Mouse (Mus musculus) kidney, embryonic 14.5 days (tissue): Measurements from ENCODE around the gene Xrra1. TPM values are rescaled to one million over a fixed set of nuclear protein-coding genes. Genes with fewer than 3 reads are reported as not detected.

Experiments used
- ATAC-seq: fragments of 200-750 bp; cut with Nextera tagmentation; 2 replicates; pipeline ENCODE4 v1.8.0; 2017; ENCODE audit warnings: moderate number of reproducible peaks, mild to moderate bottlenecking, moderate TSS enrichment, moderate library complexity; ENCODE audit not compliant: low FRiP score, low TSS enrichment
- H3K27ac ChIP-seq: fragments of 300-500 bp; sonication (generic); 2 replicates; pipeline ENCODE4 v1.5.1; 2014; ENCODE audit warnings: low read depth, mild to moderate bottlenecking, low read length, moderate library complexity, mixed read lengths
- H3K27me3 ChIP-seq: fragments of 300-500 bp; sonication (generic); 2 replicates; pipeline ENCODE4 v1.6.1; 2014; ENCODE audit warnings: mild to moderate bottlenecking, low read length; ENCODE audit not compliant: control insufficient read depth, insufficient read depth
- H3K36me3 ChIP-seq: fragments of 300-500 bp; sonication (generic); 2 replicates; pipeline ENCODE4 v1.6.1; 2014; ENCODE audit warnings: low read length, mixed read lengths; ENCODE audit not compliant: control insufficient read depth, insufficient read depth
- H3K4me1 ChIP-seq: fragments of 300-500 bp; sonication (generic); 2 replicates; pipeline ENCODE4 v1.6.1; 2014; ENCODE audit warnings: low read length, mixed read lengths; ENCODE audit not compliant: control insufficient read depth, insufficient read depth
- H3K4me2 ChIP-seq: fragments of 300-500 bp; sonication (generic); replicated peaks from 2 replicates; pipeline ENCODE4 v1.6.1; 2014; ENCODE audit warnings: low read depth, mild to moderate bottlenecking, low read length
- H3K4me3 ChIP-seq: fragments of 300-500 bp; sonication (generic); 2 replicates; pipeline ENCODE4 v1.5.1; 2014; ENCODE audit warnings: mild to moderate bottlenecking, low read length
- H3K9ac ChIP-seq: fragments of 300-500 bp; sonication (generic); 2 replicates; pipeline ENCODE4 v1.6.1; 2014; ENCODE audit warnings: low read depth, mild to moderate bottlenecking, low read length, moderate library complexity
- H3K9me3 ChIP-seq: fragments of 300-500 bp; sonication (generic); 2 replicates; pipeline ENCODE4 v1.6.1; 2016; ENCODE audit warnings: low read length; ENCODE audit not compliant: control insufficient read depth
- WGBS: fragments of 180-500 bp; shearing (Covaris S2); extraction: QIAGEN DNeasy Blood & Tissue Kit; methylation state at CpG from one replicate; pipeline ENCODE4 v1.1.7; 2014; 5-methylcytosine and 5-hydroxymethylcytosine counted together
- polyA plus RNA-seq: library from polyadenylated mRNA; unstranded; fragments of >200 nt; fragmentation: Nextera tagmentation; extraction: Ambion mirVana; gene quantifications from 2 replicates; pipeline ENCODE4 v1.2.1, GENCODE M21; 2014

Xrra1 gene
- polyA plus RNA-seq, 1 experiment from 2014 or later: 0.47 TPM

DNA sequence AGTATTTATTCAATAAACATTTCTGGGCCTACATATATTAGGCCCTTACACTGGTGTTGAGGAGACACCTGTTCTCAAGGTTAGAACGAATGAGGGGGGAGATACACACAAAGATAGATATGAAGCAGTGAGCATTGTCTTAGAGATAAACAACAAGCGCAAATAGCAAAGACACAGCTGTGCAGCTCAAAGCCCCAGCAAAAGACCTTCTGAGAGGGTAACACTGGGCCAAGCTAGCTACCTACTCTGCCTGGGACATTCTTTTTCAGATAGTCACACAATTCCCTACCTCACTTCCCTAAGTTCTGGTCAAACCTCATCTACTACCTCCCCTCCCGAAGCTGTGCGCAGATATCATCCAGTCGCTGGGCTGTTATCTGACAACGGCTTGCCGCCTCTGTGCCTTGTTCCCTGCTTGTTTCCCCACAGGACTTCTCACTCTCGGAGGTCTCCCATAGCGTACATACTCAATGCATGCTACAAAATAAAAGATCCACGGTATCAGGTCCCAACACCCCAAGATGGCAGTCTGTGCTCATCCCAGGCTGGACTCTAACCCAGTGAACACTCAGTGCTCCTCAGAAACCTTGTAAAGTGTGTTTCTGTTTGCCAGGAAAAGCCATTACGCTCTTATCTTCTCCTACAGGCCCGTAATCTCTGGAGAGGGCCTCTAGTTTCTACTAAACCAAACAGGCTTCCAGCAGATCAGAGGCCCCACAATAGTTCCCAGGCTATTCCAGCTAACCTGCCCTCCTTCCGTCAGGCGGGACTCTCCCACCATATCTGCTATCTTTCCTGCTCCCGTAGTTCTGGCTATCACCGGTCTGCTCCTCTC lies 34.0 kb upstream of the Xrra1 start:
- ATAC-seq: no peak
- H3K4me3 ChIP-seq: no peak overlapping the region
- no peaks in the 10 kb centered on the region for H3K9me3 ChIP-seq
- H3K27ac ChIP-seq: no peak overlapping the region
- H3K4me2 ChIP-seq: no peak overlapping the region
- WGBS: 91% methylated on average over 16 of the region's 16 CpGs
- no peak overlapping the region for H3K9ac ChIP-seq
- no peaks in the 10 kb centered on the region for H3K36me3 ChIP-seq
- H3K27me3 ChIP-seq: no peaks in the 10 kb centered on the region
- H3K4me1 ChIP-seq: peaks cover 4% of the 10 kb centered on the region; the same call in 1 of the 2 replicates

- Histone ChIP-seq H3K27me3 (no peaks in the 10 kb centered on the region), H3K36me3 (no peaks in the 10 kb centered on the region), H3K4me2 (no peak overlapping the region), H3K9me3 (no peaks in the 10 kb centered on the region), H3K27ac (no peak overlapping the region), H3K4me1 (peaks cover 4% of the 10 kb centered on the region; the same call in 1 of the 2 replicates), H3K4me3 (no peak overlapping the region), H3K9ac (no peak overlapping the region)
- ATAC-seq: no peak
- 87% methylated on average over 9 of the region's 9 CpGs for WGBS
Measured at GRCm38 (mm10) chr7:99825511-99825910, 33.4 kb upstream of the Xrra1 start.

- no peak overlapping the region for H3K27ac ChIP-seq
- 62% methylated on average over 6 of the region's 6 CpGs for WGBS
- peaks cover 4% of the 10 kb centered on the region; the same call in 1 of the 2 replicates for H3K4me1 ChIP-seq
- H3K9ac ChIP-seq: no peak overlapping the region
- no peaks in the 10 kb centered on the region for H3K36me3 ChIP-seq
- H3K4me2 ChIP-seq: no peak overlapping the region
- H3K27me3 ChIP-seq: no peaks in the 10 kb centered on the region
- no peak for ATAC-seq
- no peaks in the 10 kb centered on the region for H3K9me3 ChIP-seq
- no peak overlapping the region for H3K4me3 ChIP-seq
Measured at GRCm38 (mm10) chr7:99826096-99826495, 32.8 kb upstream of the Xrra1 start.

- H3K4me2 ChIP-seq: peak within 1 kb of the TSS; percentile 49
- no peaks in the 10 kb centered on the region for H3K27me3 ChIP-seq
- no peaks in the 10 kb centered on the region for H3K9me3 ChIP-seq
- no peaks in the 10 kb centered on the region for H3K36me3 ChIP-seq
- H3K9ac ChIP-seq: peak within 1 kb of the TSS; percentile 59; the same call in 1 of the 2 replicates
- ATAC-seq: peak; percentile 99
- H3K27ac ChIP-seq: peak within 1 kb of the TSS; percentile 78; the same call in 1 of the 2 replicates
- H3K4me3 ChIP-seq: peak within 1 kb of the TSS; percentile 55
- peaks cover 4% of the 10 kb centered on the region; the same call in 1 of the 2 replicates for H3K4me1 ChIP-seq
- WGBS: under 1% methylated on average over 26 of the region's 26 CpGs
Measured at GRCm38 (mm10) chr7:99828083-99828570, 30.8 kb upstream of the Xrra1 start, which contains the start of gene Neu3. TSS of gene Neu3 (minus strand) at chr7:99828417.

- H3K4me3 ChIP-seq: no peak overlapping the region
- no peak overlapping the region for H3K4me2 ChIP-seq
- H3K27me3 ChIP-seq: no peaks in the 10 kb centered on the region
- no peaks in the 10 kb centered on the region for H3K9me3 ChIP-seq
- peaks cover 19% of the 10 kb centered on the region for H3K36me3 ChIP-seq
- no peak overlapping the region for H3K27ac ChIP-seq
- no peak for ATAC-seq
- 84% methylated on average over 5 of the region's 5 CpGs for WGBS
- no peak overlapping the region for H3K9ac ChIP-seq
- H3K4me1 ChIP-seq: peaks cover 7% of the 10 kb centered on the region; the same call in 1 of the 2 replicates
Measured at GRCm38 (mm10) chr7:99833115-99833845, 25.6 kb upstream of the Xrra1 start.

- no peak overlapping the region for H3K27ac ChIP-seq
- no peak overlapping the region for H3K4me2 ChIP-seq
- H3K9me3 ChIP-seq: no peaks in the 10 kb centered on the region
- H3K36me3 ChIP-seq: peaks cover 24% of the 10 kb centered on the region
- no peaks in the 10 kb centered on the region for H3K27me3 ChIP-seq
- H3K9ac ChIP-seq: no peak overlapping the region
- WGBS: 87% methylated on average over 2 of the region's 2 CpGs
- 0 out of 2 replicates have a peak, but pooled peaks cover 3% of the 10 kb centered on the region for H3K4me1 ChIP-seq
- no peak overlapping the region for H3K4me3 ChIP-seq
- ATAC-seq: no peak
Measured at GRCm38 (mm10) chr7:99833846-99834222, 25.1 kb upstream of the Xrra1 start.

GRCm38 (mm10) chr7:99834314-99834853 lies 24.5 kb upstream of the Xrra1 start:
- H3K9me3 ChIP-seq: no peaks in the 10 kb centered on the region

DNA sequence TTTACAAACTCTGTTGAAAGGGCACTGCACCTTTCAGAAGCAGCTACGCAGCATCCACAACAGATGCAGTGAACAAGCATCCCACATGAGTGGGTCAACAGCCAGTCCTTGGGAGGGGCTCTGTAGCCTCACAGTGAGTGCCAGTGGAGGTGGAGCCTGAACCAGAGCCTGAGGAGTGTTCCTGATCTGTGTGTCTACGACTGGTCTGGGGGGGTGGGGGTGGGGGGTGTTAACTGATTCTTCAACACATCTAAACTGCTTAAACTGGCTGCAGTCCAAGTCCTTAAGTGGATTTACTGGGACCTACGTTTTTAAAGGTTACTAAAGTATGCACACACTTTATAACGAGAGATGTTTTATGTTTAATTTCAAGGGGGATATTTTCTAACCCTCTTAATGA lies 22.1 kb upstream of the Xrra1 start:
- H3K9ac ChIP-seq: no peak overlapping the region
- no peak for ATAC-seq
- H3K9me3 ChIP-seq: no peaks in the 10 kb centered on the region
- WGBS: 67% methylated on average over 4 of the region's 4 CpGs
- 0 out of 2 replicates have a peak, but pooled peaks cover 3% of the 10 kb centered on the region for H3K4me1 ChIP-seq
- no peak overlapping the region for H3K4me3 ChIP-seq
- H3K27ac ChIP-seq: no peak overlapping the region
- no peak overlapping the region for H3K4me2 ChIP-seq
- no peaks in the 10 kb centered on the region for H3K27me3 ChIP-seq
- H3K36me3 ChIP-seq: peaks cover 52% of the 10 kb centered on the region

More at GRCm38 (mm10) chr7:99834314-99834853, 24.5 kb upstream of the Xrra1 start:
- H3K4me2 ChIP-seq: no peak overlapping the region
- peaks cover 30% of the 10 kb centered on the region for H3K36me3 ChIP-seq
- ATAC-seq: no peak
- H3K4me3 ChIP-seq: no peak overlapping the region
- WGBS: 86% methylated on average over 5 of the region's 5 CpGs
- H3K27me3 ChIP-seq: no peaks in the 10 kb centered on the region
- H3K9ac ChIP-seq: no peak overlapping the region
- no peak overlapping the region for H3K27ac ChIP-seq
- H3K4me1 ChIP-seq: 0 out of 2 replicates have a peak, but pooled peaks cover 3% of the 10 kb centered on the region
